Mouse (Mus musculus) midbrain, embryonic 10.5 days (tissue): Measurements from ENCODE around the gene Als2cr12. TPM values are rescaled to one million over a fixed set of nuclear protein-coding genes. Genes with fewer than 3 reads are reported as not detected.
"Not testable (repeated sequence)": the region's sequence is repeated elsewhere in the genome, so short reads cannot be mapped to it uniquely, and the experiment has no call there.

Source experiments
- DNase-seq: peaks from one replicate; pipeline ENCODE4 v3.0.0-alpha.2; 2017; ENCODE audit warnings: low spot score
- H3K27ac ChIP-seq: fragments of 300-500 bp; sonication (generic); replicated peaks from 2 replicates; pipeline ENCODE4 v1.5.1; 2016; ENCODE audit warnings: mild to moderate bottlenecking
- H3K27me3 ChIP-seq: fragments of 300-500 bp; sonication (generic); 2 replicates; pipeline ENCODE4 v1.6.1; 2016; ENCODE audit warnings: low read depth, mild to moderate bottlenecking; ENCODE audit not compliant: poor library complexity, severe bottlenecking
- H3K36me3 ChIP-seq: fragments of 300-500 bp; sonication (generic); 2 replicates; pipeline ENCODE4 v1.6.1; 2016; ENCODE audit warnings: mild to moderate bottlenecking, moderate library complexity
- H3K4me1 ChIP-seq: fragments of 300-500 bp; sonication (generic); 2 replicates; pipeline ENCODE4 v1.6.1; 2016
- H3K4me3 ChIP-seq: fragments of 300-500 bp; sonication (generic); 2 replicates; pipeline ENCODE4 v1.5.1; 2016; ENCODE audit warnings: mild to moderate bottlenecking, moderate library complexity
- H3K9me3 ChIP-seq: fragments of 300-500 bp; sonication (generic); replicated peaks from 2 replicates; pipeline ENCODE4 v1.6.1; 2016; ENCODE audit warnings: mild to moderate bottlenecking
- WGBS: fragments of 180-500 bp; shearing (Covaris S2); methylation state at CpG from one replicate; pipeline ENCODE4 v1.1.7; 2016; 5-methylcytosine and 5-hydroxymethylcytosine counted together
- polyA plus RNA-seq: library from polyadenylated mRNA; unstranded; fragments of >200 nt; fragmentation: Nextera tagmentation; extraction: Ambion mirVana; gene quantifications from 2 replicates; pipeline ENCODE4 v1.2.1, GENCODE M21; 2016

Gene Als2cr12
- polyA plus RNA-seq, 1 experiment from 2014 or later, result not detected

DNA sequence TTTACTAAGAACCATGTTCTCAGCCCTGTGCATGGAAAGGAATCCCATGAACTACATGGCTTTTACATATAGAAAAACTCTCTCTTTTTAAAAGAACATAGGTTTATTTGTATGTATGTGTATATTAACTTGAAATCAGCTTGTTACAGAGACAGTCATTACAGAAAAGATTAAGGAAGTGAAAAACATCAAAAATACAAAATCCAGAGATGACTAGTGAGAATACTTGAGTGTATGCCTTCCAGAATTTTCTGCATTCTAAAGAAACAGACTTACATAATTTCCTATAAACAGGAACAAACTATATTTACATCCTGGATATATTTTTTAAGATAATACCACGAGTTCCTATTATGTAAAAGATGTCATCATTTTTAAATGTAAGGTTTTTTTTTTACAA is 2.1 kb downstream of the Als2cr12 start:
- DNase-seq, result no peak
- Histone ChIP-seq H3K27ac (no peak overlapping the region), H3K4me3 (no peak overlapping the region), H3K36me3 (no peaks in the 10 kb centered on the region), H3K9me3 (no peaks in the 10 kb centered on the region), H3K27me3 (no peaks in the 10 kb centered on the region), H3K4me1 (no peaks in the 10 kb centered on the region)
- WGBS, result 77% methylated on average over 1 of the region's 1 CpGs

DNA sequence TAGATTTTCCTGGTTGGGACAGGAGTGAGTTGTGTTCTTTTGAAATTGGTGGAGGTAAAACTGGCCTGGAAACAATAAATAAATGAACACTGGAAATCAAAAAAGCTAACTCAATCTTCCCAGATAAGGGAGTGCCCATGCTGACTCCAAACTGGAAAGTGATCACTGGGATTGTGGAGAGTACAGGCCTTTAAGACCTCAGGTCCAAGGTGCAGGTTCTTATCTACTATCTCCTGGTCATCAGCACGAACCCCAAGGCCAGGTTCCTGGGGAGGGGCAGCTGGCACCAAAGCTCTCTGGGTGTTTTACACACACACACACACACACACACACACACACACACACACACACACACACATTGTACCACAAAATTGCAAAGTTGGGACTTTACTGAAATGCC is 4.1 kb downstream of the Als2cr12 start:
- H3K36me3 ChIP-seq, H3K27me3 ChIP-seq, H3K4me3 ChIP-seq, DNase-seq, H3K4me1 ChIP-seq, H3K27ac ChIP-seq, H3K9me3 ChIP-seq: not testable (repeated sequence)
- 82% methylated on average over 1 of the region's 1 CpGs for WGBS

DNA sequence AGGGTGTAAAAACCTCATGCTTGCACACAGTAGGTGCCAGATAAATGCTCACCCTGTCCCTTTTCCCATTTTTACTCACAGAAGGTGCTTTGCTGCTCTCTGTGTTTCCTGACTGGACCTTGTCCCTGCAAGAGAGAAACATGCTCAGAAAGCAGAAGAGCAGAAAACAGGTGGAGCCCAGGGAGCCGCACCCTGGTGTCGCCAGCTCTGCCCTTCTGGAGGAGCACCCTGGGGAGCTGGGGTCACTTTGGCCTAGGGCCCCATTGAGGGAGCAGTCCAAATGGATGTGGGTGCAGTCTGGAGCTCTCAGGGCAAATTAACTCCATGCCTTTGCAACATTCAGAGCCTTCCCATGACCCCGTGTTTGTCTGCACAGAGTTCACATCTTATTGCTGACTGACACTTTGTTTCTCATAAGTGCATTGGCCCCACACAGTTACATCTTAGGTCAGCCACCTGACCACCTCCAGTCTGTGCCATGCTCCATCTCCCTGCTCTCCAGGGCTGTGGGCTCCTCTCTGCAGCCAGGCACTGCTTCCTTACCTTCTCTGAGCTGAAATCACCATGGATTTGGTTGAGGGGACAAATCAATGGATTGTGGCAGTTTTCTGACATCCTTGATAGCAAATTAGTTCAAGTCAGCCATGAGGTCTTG is 4.8 kb downstream of the Als2cr12 start:
- H3K27me3 ChIP-seq, H3K9me3 ChIP-seq, H3K4me1 ChIP-seq, DNase-seq, H3K36me3 ChIP-seq, H3K27ac ChIP-seq, H3K4me3 ChIP-seq: not testable (repeated sequence)
- WGBS, result 68% methylated on average over 2 of the region's 3 CpGs

DNA sequence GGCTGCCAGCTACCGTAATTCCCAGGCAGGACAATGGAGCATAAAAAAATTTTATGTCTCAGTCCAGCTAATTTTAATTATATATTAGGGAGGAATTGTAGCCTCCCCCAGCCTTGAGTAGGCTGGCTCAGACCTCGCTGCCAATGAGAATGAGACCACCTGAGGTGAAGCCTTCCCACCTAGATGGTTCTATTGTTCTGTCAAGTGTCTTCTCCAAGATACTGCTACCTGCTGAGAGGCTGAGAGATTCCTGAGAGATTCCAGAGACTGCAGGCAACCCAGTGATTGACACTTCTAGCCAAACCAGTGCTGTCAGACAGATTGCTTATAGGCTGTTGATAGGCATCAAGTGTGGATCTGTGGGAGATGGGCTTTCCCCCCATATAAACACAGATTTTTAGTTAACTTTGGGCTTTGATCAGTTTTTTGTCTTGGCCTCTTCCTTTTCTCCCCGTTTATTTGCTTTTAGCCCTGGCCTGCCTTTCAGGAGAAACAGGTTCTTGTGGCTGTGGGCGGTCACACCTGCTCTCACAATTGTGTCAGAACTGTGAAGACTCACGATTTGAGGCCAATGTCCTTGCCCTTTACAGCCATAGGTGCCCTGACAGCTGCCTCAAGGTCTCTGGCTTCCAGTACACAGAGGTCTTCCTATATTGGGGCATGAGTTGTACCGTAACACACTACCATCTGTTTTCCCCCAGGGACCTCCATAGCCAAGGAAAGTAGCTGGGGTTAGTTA is 5.6 kb downstream of the Als2cr12 start:
- Histone ChIP-seq H3K36me3 (no peaks in the 10 kb centered on the region), H3K27me3 (no peaks in the 10 kb centered on the region), H3K4me3 (no peak overlapping the region), H3K27ac (no peak overlapping the region), H3K4me1 (no peaks in the 10 kb centered on the region), H3K9me3 (no peaks in the 10 kb centered on the region; the same call in 1 of the 2 replicates)
- DNase-seq, result no peak
- WGBS, result 64% methylated on average over 6 of the region's 6 CpGs

DNA sequence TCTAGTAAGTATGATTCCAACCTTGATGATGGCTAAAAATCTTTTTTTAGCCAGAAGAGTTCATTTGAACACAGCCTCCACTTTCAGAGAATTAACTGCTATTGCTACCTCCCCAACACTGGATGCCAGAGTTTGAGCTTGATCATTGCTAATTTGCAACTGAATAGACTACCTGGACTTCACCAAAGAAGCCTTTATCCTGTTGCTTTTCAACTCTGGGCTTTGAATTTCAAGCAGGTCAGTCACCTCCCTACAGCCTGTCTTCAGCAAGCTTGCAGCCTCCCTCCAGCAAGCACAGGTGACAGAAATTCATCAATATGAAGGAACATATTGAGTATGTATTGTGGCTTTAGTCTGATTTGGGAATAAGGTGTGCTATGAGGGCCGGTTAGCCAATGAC is 6.4 kb downstream of the Als2cr12 start:
- Histone ChIP-seq H3K9me3 (peaks cover under 1% of the 10 kb centered on the region; the same call in 1 of the 2 replicates), H3K36me3 (no peaks in the 10 kb centered on the region), H3K4me1 (no peaks in the 10 kb centered on the region), H3K27me3 (no peaks in the 10 kb centered on the region), H3K4me3 (no peak overlapping the region), H3K27ac (no peak overlapping the region)
- DNase-seq, result no peak
- 80% methylated on average over 1 of the region's 1 CpGs for WGBS

DNA sequence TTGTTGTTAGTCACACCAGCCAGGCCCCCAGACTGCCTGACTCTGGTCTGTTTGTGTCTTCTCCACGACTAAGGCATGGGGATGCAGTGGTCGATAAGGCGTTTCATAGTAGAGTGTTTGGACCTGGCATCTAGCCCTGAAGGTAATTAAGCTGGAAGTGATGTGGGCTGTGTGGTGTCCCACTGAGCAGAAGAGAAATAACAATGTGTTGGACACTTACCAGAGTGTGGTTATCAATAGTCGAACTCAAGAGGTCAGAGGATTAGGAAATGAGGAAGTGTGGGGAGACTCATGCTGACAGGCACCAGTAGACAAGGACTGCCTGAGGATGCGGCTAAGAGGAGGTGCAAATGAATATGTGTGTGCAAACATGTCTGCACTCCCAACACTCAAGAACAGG is 17.4 kb downstream of the Als2cr12 start:
- H3K27me3 ChIP-seq, H3K4me3 ChIP-seq, H3K36me3 ChIP-seq, H3K4me1 ChIP-seq, H3K27ac ChIP-seq, DNase-seq, H3K9me3 ChIP-seq: not testable (repeated sequence)
- WGBS, result 81% methylated on average over 5 of the region's 5 CpGs

DNA sequence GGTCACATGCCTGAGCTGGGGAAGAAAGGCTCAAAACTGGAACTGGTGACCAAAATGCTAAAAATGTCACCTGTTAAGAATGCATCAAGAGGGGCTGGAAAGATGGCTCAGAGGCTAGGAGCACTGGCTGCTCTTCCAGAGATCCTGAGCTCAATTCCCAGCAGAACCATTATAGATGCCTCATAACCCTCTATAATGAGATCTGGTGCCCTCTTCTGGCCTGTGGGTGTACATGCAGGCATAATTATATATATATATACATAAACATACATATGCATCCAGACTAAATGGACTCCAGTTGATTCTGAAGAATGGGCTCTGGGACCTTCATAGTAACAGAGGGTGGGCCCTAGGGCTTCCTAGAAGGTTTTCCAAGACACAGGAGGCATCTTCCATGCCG is 18.2 kb downstream of the Als2cr12 start:
- Histone ChIP-seq H3K36me3 (no peaks in the 10 kb centered on the region), H3K27ac (no peak overlapping the region), H3K4me1 (no peaks in the 10 kb centered on the region), H3K9me3 (0 out of 2 replicates have a peak, but pooled peaks cover 5% of the 10 kb centered on the region), H3K4me3 (no peak overlapping the region), H3K27me3 (no peaks in the 10 kb centered on the region)
- no peak for DNase-seq
- WGBS, result 91% methylated on average over 1 of the region's 1 CpGs

DNA sequence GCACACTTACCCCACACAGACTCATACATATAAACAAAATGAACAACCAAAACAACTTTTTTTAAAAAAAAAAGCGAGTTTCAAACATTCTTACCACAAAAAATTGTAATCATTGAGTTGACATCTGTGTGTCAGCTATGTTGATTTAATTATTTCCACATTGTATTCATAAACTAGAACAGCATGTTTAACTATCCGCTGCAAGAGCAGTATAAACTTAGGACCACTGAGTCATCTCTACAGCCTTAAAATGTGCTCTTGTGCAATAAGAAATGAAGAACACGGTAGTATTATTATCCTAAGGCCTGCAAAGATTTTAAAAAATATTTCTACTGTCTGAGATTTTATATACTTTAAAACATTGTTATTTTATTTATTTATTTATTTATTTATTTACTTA is 20.8 kb downstream of the Als2cr12 start:
- Histone ChIP-seq H3K4me1 (no peaks in the 10 kb centered on the region), H3K9me3 (0 out of 2 replicates have a peak, but pooled peaks cover 5% of the 10 kb centered on the region), H3K27ac (no peak overlapping the region), H3K4me3 (no peak overlapping the region), H3K36me3 (no peaks in the 10 kb centered on the region), H3K27me3 (no peaks in the 10 kb centered on the region)
- 81% methylated on average over 3 of the region's 3 CpGs for WGBS
- DNase-seq, result no peak

DNA sequence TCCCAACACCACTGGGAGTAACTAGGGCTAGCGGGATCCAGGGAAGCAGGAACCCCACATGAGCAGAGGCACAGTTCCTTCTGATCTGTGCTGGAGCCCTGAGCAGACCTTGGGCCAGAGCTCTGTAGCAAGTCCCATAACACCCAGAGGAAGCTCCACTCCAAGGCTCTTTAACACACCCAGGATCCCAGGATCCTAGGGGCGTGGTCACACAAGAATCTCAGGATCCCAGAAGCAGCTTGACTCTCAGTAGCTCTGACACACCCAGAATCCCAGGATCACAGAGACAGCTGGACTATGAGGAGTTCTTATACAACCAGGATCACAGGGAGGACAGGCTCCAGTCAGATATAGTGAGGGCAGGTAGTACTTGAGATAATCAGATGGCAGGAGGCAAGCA is 23.7 kb downstream of the Als2cr12 start:
- no peak for DNase-seq
- Histone ChIP-seq H3K4me3 (no peak overlapping the region), H3K9me3 (0 out of 2 replicates have a peak, but pooled peaks cover 5% of the 10 kb centered on the region), H3K4me1 (no peaks in the 10 kb centered on the region), H3K27ac (no peak overlapping the region), H3K36me3 (no peaks in the 10 kb centered on the region), H3K27me3 (no peaks in the 10 kb centered on the region)
- WGBS, result 92% methylated on average over 2 of the region's 2 CpGs

DNA sequence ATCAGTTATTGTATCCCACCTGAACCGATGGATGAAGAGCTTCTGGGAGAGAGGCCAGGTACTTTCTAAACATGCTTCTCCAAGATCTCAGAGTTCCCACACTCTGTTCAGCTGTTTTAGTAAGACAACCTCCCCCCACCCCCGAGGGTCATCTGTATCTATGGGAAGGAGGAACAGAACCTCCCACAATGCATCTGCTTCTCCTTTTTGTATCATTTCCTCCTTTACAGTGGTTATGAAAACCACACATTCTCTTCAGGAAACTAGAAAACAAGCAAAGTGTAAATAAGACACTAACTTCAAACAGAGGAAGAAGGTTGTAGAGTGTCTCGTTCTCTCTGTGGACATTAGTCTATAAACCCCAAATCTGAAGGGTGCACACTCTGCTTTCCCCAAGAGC is 26.2 kb downstream of the Als2cr12 start:
- 84% methylated on average over 3 of the region's 3 CpGs for WGBS
- not testable (repeated sequence) for DNase-seq, H3K36me3 ChIP-seq, H3K4me1 ChIP-seq, H3K4me3 ChIP-seq, H3K27ac ChIP-seq, H3K27me3 ChIP-seq, H3K9me3 ChIP-seq

DNA sequence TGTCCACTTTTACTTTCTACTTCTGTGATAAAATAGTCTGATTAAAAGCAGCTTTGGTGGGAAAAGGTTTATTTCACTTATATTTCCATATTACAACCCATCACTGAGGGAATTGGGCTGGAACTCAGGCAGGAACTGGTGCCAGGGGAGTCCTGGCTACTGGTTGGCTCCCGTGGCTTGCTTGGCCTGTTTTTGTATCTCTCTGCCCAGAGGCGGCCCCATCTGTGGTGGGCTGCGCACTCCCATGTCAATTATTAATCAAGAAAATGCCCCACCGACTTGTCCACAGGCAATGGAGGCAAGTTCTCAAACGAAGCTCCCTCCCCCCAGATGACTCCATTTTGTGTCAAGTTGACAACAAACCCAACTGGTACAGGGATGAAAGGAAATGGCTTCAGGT is 27.6 kb downstream of the Als2cr12 start:
- 90% methylated on average over 5 of the region's 5 CpGs for WGBS
- no peak for DNase-seq

DNA sequence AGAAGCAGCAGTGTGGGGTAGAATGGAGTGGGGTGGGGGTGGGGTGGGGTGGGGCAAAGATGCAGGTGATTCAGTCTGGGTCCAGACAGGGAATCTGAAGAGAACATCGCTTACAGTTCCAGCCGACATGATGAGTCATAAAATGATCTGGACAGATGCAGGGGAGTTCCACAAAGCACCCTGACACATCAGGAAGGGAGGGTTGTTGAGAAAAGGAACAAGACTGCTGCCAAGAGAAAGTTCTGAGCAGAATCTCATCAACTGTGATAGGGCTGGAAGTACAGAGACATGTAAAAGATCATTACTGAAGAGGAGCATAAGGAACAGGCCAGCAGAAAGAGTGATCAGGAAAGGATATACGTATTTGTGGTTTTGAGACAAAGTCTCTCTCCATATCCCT is 32.4 kb downstream of the Als2cr12 start:
- H3K4me1 ChIP-seq, result not testable (repeated sequence)

More for the DNA sequence above, 27.6 kb downstream of the Als2cr12 start:
- Histone ChIP-seq H3K36me3 (no peaks in the 10 kb centered on the region), H3K27ac (no peak overlapping the region), H3K9me3 (no peaks in the 10 kb centered on the region), H3K4me1 (no peaks in the 10 kb centered on the region), H3K4me3 (no peak overlapping the region), H3K27me3 (no peaks in the 10 kb centered on the region)

DNA sequence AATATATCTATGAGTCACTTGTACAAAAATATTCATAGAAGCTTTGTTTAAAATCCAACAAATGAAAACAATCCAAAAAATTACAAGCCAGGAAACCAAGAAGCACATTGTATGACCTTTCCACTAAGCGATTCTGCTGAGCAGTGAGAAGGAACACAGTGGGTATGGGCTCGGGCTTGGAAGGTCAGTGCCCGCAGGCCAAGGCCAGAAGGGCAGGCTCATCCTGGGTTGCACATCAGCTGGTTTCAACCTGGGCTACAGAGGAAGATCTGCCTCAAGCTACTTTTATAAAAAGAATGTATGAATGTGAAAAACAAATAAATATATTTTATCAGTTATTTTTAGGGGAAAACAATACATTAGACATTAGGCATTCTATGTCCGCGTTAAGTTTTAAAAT is 33.1 kb downstream of the Als2cr12 start:
- 92% methylated on average over 5 of the region's 5 CpGs for WGBS

More for the DNA sequence above, 32.4 kb downstream of the Als2cr12 start:
- DNase-seq, H3K27ac ChIP-seq, H3K4me3 ChIP-seq, H3K27me3 ChIP-seq, H3K9me3 ChIP-seq, H3K36me3 ChIP-seq: not testable (repeated sequence)
- WGBS, result 89% methylated on average over 3 of the region's 3 CpGs

More for the DNA sequence above, 33.1 kb downstream of the Als2cr12 start:
- H3K27ac ChIP-seq, H3K4me3 ChIP-seq, H3K9me3 ChIP-seq, H3K36me3 ChIP-seq, H3K27me3 ChIP-seq, DNase-seq, H3K4me1 ChIP-seq: not testable (repeated sequence)
